Mouse (Mus musculus) liver, embryonic 12.5 days (tissue): Measurements from ENCODE around the gene Tada3. TPM values are rescaled to one million over a fixed set of nuclear protein-coding genes. Genes with fewer than 3 reads are reported as not detected.
A peak's percentile ranks its signal among the peaks of the same experiment; 100 is the strongest.

Experiments used
- ATAC-seq: fragments of 200-750 bp; cut with Nextera tagmentation; 2 replicates; pipeline ENCODE4 v1.8.0; 2017; ENCODE audit warnings: moderate number of reproducible peaks, mild to moderate bottlenecking, moderate library complexity
- H3K27ac ChIP-seq: fragments of 300-500 bp; sonication (generic); 2 replicates; pipeline ENCODE4 v1.5.1; 2016; ENCODE audit warnings: mild to moderate bottlenecking
- H3K27me3 ChIP-seq: fragments of 300-500 bp; sonication (generic); replicated peaks from 2 replicates; pipeline ENCODE4 v1.6.1; 2016; ENCODE audit warnings: mild to moderate bottlenecking, moderate library complexity
- H3K36me3 ChIP-seq: fragments of 300-500 bp; sonication (generic); 2 replicates; pipeline ENCODE4 v1.6.1; 2016; ENCODE audit warnings: mild to moderate bottlenecking, moderate library complexity
- H3K4me1 ChIP-seq: fragments of 300-500 bp; sonication (generic); 2 replicates; pipeline ENCODE4 v1.6.1; 2016
- H3K4me2 ChIP-seq: fragments of 300-500 bp; sonication (generic); 2 replicates; pipeline ENCODE4 v1.6.1; 2016; ENCODE audit warnings: mild to moderate bottlenecking, moderate library complexity
- H3K4me3 ChIP-seq: fragments of 300-500 bp; sonication (generic); 2 replicates; pipeline ENCODE4 v1.5.1; 2016; ENCODE audit warnings: mild to moderate bottlenecking, moderate library complexity
- H3K9ac ChIP-seq: fragments of 300-500 bp; sonication (generic); 2 replicates; pipeline ENCODE4 v1.6.1; 2016; ENCODE audit warnings: mild to moderate bottlenecking, moderate library complexity
- H3K9me3 ChIP-seq: fragments of 300-500 bp; sonication (generic); replicated peaks from 2 replicates; pipeline ENCODE4 v1.6.1; 2016; ENCODE audit warnings: mild to moderate bottlenecking, moderate library complexity
- WGBS: fragments of 180-500 bp; shearing (Covaris S2); methylation state at CpG from one replicate; pipeline ENCODE4 v1.1.7; 2016; ENCODE audit not compliant: insufficient replicate concordance; 5-methylcytosine and 5-hydroxymethylcytosine counted together
- polyA plus RNA-seq: library from polyadenylated mRNA; unstranded; fragments of >200 nt; fragmentation: Nextera tagmentation; extraction: Ambion mirVana; gene quantifications from 2 replicates; pipeline ENCODE4 v1.2.1, GENCODE M21; 2016

The Tada3 gene
- polyA plus RNA-seq = 29.2 and 33.3 TPM in 2 replicates

DNA sequence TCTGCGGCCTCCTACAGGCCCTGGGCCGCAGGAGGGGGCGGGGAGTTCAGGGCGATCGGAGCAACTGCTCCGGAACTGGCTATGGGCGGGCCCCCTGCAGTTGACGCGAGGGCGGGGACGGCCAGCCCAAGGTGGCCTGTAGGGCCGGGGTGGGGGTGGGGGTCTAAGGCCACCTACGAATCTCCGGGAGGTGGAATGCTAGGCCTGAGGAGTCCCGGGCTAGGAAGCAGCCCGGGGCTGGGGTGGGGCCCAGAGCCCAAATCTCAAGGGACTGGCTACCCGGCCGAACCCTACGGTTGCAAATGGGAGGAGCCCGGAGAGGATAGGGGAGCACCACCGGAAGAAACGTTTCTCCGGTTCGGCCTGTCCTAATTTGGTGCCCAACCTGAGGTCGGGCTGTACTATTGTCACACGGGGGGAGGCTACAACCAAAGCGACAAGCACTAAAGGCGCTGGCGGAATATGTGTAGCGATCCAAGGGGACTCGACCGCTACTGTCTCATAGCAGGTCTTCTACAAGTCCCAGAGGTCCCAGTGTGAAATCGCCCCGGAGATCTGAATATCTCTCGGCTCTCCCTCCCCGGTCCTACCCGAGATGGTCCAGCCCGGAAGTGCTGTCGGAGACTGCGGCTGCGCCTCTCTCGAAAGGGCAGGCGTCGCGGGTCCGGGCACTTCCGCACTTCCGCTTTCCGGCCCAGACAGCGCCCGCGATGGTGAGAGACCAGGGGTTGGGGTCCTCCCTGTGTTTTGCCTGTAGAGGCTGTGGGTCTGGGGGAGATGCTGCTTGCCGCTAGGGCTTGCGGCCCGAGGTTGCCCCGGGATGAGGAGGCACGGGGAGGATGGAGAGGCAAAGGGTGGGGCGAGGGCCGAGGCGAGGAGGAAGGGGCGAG is at the start of gene Tada3, which contains the start of gene Arpc4:
Gene Tada3 (minus strand): TSS at position 388 of the 890 bp plus-strand sequence.
Gene Arpc4 (plus strand): TSS at position 620 of the 890 bp plus-strand sequence.
- H3K4me1 ChIP-seq = peaks cover 71% of the 10 kb centered on the region
- peak within 1 kb of the TSS; percentile 93 for H3K9ac ChIP-seq
- no peaks in the 10 kb centered on the region for H3K27me3 ChIP-seq
- no peaks in the 10 kb centered on the region for H3K9me3 ChIP-seq
- under 1% methylated on average over 60 of the region's 61 CpGs for WGBS
- H3K36me3 ChIP-seq = peaks cover 59% of the 10 kb centered on the region
- H3K4me3 ChIP-seq = peak within 1 kb of the TSS; percentile 83
- H3K4me2 ChIP-seq = peak within 1 kb of the TSS; percentile 93
- peak within 1 kb of the TSS; percentile 97 for H3K27ac ChIP-seq
- peak; percentile 92 for ATAC-seq

DNA sequence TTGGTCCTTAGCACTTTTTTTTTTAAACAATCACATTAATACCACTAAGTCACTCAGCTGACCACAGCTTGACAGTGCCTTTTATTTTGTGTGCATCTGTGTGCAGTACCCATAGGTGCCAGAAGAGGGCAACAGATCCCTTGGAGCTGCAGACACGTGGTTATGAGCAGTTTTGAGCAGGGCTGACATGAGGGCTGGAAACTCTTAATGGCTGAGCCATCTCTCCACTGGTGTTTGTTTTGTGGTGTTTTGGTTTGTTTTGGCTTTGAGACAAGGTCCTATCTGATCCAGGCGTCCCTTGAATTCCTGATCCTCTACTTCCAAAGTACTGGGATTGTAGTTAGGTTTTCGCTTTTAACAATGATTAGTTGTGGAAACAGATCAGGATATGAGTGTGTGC is 49.7 kb upstream of the Tada3 start:
- no peak for ATAC-seq
- Histone ChIP-seq H3K27ac (no peak overlapping the region), H3K4me1 (no peaks in the 10 kb centered on the region), H3K4me3 (no peak overlapping the region), H3K27me3 (no peaks in the 10 kb centered on the region), H3K9ac (no peak overlapping the region), H3K4me2 (no peak overlapping the region), H3K9me3 (0 out of 2 replicates have a peak, but pooled peaks cover 5% of the 10 kb centered on the region), H3K36me3 (no peaks in the 10 kb centered on the region)
- 58% methylated on average over 3 of the region's 3 CpGs for WGBS

DNA sequence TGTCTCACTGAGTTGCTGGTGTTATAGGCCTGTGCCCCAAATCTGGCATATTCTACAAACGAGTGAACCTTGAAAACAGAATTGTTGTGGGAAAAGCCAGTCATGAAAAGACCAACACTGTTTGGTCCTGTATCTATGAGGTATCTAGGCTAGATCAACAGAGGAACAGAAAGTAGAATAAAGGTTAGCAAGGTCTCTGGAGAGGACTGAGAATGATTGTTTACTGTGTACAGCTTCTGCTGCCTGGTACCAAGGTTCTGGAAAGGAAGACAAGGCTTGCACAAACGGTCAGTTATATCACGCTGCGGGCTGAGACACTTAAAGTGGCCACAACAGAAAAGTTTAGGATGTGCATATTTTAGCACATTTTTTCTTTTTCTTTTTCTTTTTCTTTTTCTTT is 49.0 kb upstream of the Tada3 start:
- no peaks in the 10 kb centered on the region for H3K36me3 ChIP-seq
- no peak overlapping the region for H3K27ac ChIP-seq
- H3K27me3 ChIP-seq = no peaks in the 10 kb centered on the region
- H3K4me1 ChIP-seq = no peaks in the 10 kb centered on the region
- no peak for ATAC-seq
- no peak overlapping the region for H3K4me3 ChIP-seq
- no peak overlapping the region for H3K9ac ChIP-seq
- 82% methylated on average over 4 of the region's 4 CpGs for whole genome bisulfite sequencing
- no peak overlapping the region for H3K4me2 ChIP-seq
- 0 out of 2 replicates have a peak, but pooled peaks cover 5% of the 10 kb centered on the region for H3K9me3 ChIP-seq

DNA sequence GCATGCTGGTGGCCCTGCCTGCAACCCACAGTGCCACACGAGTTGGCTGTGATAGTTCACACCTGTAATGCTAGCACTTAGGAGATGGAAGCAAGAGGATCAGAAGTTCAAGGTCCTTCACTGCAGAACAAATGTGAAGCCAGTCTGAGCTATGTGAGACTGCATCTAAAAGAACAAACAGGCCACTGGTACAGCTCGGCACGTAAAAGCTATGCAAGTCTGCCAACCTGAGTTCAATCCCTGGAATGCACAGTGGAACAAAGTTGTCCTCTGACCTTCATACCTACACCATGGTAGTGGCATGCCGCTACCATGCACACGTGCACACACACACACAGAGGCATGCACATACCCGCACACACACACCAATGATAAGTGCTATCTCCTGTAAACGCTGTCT is 46.5 kb upstream of the Tada3 start:
- ATAC-seq = no peak
- H3K4me1 ChIP-seq = peaks cover 14% of the 10 kb centered on the region
- WGBS = 72% methylated on average over 7 of the region's 7 CpGs
- no peak overlapping the region for H3K4me3 ChIP-seq
- H3K4me2 ChIP-seq = no peak overlapping the region
- 0 out of 2 replicates have a peak, but pooled peaks cover 5% of the 10 kb centered on the region for H3K9me3 ChIP-seq
- H3K36me3 ChIP-seq = no peaks in the 10 kb centered on the region
- H3K27me3 ChIP-seq = no peaks in the 10 kb centered on the region
- no peak overlapping the region for H3K27ac ChIP-seq
- H3K9ac ChIP-seq = no peak overlapping the region

DNA sequence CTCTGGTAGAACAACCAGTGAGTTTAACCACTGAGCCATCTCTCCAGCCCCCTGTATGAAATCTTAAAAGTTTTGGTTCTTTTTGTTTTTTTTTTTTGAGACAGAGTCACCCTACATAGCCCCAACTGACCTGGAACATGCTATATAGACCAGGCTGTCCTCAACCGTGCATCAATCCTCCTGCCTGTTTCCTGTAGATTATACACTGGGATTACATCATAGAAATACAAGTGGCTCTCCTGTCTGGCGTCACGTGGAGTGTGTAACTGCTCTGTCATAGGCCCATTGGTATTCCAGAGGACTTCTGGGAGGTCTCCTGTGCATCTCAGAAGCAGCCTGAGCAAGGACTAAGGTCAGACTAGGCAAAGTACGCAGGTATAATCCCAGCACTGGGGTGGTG is 45.3 kb upstream of the Tada3 start:
- H3K27ac ChIP-seq = no peak overlapping the region
- no peak overlapping the region for H3K4me2 ChIP-seq
- peaks cover 21% of the 10 kb centered on the region for H3K4me1 ChIP-seq
- WGBS = 33% methylated on average over 4 of the region's 4 CpGs
- no peak overlapping the region for H3K4me3 ChIP-seq
- no peak for ATAC-seq
- no peaks in the 10 kb centered on the region for H3K27me3 ChIP-seq
- H3K36me3 ChIP-seq = no peaks in the 10 kb centered on the region
- 0 out of 2 replicates have a peak, but pooled peaks cover 5% of the 10 kb centered on the region for H3K9me3 ChIP-seq
- no peak overlapping the region for H3K9ac ChIP-seq

DNA sequence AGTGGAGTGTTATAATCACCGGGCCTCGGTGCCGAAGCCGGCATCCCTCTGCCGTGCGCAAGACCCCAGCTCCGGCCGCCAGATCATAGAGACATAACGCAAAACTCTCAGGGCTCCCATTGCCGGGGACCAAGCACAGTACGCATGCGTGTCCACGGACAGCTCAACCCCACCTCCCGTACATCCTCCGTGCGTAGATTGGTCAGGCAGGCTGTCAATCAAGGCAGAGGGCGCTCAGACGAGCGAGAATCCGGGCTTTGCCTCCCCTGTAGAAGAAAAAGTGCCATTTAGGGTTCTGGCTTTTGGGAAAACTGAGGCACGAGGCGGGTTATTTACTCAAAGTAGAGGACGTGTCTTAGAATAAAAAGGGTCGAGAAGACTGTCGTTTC is 41.5 kb upstream of the Tada3 start, which contains the start of gene Rpusd3:
Gene Rpusd3 (minus strand): TSS at position 142 of the 389 bp plus-strand sequence.
- H3K27ac ChIP-seq = peak within 1 kb of the TSS; percentile 20; the same call in 1 of the 2 replicates
- H3K36me3 ChIP-seq = peaks cover 23% of the 10 kb centered on the region
- H3K4me1 ChIP-seq = peaks cover 26% of the 10 kb centered on the region
- ATAC-seq = peak; percentile 97
- peak within 1 kb of the TSS; percentile 64 for H3K4me3 ChIP-seq
- no peaks in the 10 kb centered on the region for H3K9me3 ChIP-seq
- H3K4me2 ChIP-seq = peak within 1 kb of the TSS; percentile 86
- H3K27me3 ChIP-seq = no peaks in the 10 kb centered on the region
- H3K9ac ChIP-seq = peak within 1 kb of the TSS; percentile 75
- under 1% methylated on average over 25 of the region's 25 CpGs for WGBS

DNA sequence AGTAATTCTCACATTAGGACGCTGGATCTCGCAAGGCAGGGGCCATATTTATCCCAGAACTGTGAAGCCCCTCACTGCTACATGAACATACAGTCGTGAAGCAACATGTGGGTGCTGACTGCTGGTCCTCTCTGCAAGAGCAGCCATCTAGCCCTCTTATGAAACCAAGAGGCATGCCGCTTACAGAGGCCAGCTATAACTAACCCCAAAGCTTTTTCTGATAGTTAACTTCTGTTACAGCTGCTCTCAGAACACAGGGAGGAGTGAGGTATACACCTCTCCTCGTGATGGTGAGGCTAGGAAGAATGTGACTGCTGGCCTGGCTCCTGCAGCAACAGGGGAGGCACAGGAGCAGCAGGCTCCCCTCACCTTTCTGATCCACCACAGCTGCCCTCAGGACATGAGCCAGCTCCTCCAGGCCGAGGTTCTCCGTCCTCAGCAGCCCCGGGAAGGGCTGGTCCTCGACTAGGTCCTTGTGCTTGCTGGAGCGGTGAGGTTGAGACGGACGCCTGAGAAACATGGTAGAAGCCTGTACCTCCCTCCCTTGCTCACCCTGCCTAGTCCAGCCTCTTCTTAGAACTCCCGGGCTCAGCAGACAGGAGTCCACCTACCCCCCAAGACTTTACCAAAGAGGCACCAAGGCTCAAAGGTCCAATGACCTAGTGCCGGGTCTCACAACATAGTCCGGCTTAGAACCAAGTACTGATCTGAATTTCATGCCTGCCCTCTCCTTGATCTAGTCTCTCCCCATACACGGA is 40.9 kb upstream of the Tada3 start:
- Histone ChIP-seq H3K36me3 (peaks cover 23% of the 10 kb centered on the region), H3K9ac (peak overlapping the region; percentile 75), H3K27me3 (no peaks in the 10 kb centered on the region), H3K4me2 (peak overlapping the region; percentile 86), H3K4me1 (peaks cover 26% of the 10 kb centered on the region), H3K27ac (peak overlapping the region; percentile 20; the same call in 1 of the 2 replicates), H3K4me3 (peak overlapping the region; percentile 64), H3K9me3 (no peaks in the 10 kb centered on the region)
- 13% methylated on average over 16 of the region's 16 CpGs for WGBS
- ATAC-seq = peak; percentile 71

DNA sequence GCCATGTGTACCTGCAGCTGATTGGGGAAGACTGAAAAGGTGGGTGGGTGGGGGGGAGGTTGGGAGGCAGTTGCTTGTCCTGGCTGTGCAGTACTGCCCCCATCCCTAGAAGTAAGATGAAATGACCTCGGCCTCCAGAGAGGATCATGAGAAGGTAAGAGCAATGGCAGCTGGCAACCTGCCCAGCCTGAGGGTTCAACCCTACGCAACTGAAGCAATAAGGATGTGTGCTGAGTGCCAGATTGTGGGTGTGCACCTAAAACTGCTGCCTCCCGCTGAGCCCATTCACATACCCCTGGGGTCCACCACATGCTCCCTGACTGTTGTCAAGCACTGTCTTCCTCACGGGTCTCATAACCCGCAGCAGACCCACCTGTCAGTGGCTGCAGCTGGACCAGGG is 38.7 kb upstream of the Tada3 start:
- no peaks in the 10 kb centered on the region for H3K27me3 ChIP-seq
- ATAC-seq = no peak
- H3K4me3 ChIP-seq = no peak overlapping the region
- H3K4me2 ChIP-seq = no peak overlapping the region
- peaks cover 23% of the 10 kb centered on the region for H3K36me3 ChIP-seq
- no peak overlapping the region for H3K9ac ChIP-seq
- 83% methylated on average over 5 of the region's 5 CpGs for WGBS
- no peaks in the 10 kb centered on the region for H3K9me3 ChIP-seq
- H3K27ac ChIP-seq = no peak overlapping the region
- H3K4me1 ChIP-seq = peaks cover 26% of the 10 kb centered on the region

DNA sequence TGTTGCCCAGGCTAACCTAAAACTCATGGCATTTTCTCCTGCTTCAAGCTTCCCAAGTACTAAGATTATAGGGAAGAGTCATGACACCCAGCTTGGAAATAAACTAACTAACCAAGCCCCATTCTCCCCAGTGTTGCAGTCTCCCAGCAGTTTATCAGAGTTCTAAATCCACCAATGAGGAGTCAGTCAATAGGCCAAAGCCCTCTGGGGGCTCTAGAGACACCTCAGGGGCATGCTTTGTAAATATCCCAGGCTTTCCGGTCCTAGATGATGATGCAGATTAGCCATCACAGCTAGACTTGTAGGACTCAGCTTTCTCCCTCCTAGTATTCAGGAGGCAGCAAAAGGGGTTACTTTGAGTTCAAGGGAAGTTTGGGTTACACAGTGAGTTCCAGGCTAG is 32.3 kb upstream of the Tada3 start:
- H3K27me3 ChIP-seq = no peaks in the 10 kb centered on the region
- H3K27ac ChIP-seq = no peak overlapping the region
- H3K4me2 ChIP-seq = no peak overlapping the region
- H3K9me3 ChIP-seq = no peaks in the 10 kb centered on the region
- H3K9ac ChIP-seq = no peak overlapping the region
- ATAC-seq = no peak
- H3K4me1 ChIP-seq = peaks cover under 1% of the 10 kb centered on the region; the same call in 1 of the 2 replicates
- H3K36me3 ChIP-seq = peaks cover 23% of the 10 kb centered on the region
- H3K4me3 ChIP-seq = no peak overlapping the region
- whole genome bisulfite sequencing = 58% methylated on average over 1 of the region's 1 CpGs

DNA sequence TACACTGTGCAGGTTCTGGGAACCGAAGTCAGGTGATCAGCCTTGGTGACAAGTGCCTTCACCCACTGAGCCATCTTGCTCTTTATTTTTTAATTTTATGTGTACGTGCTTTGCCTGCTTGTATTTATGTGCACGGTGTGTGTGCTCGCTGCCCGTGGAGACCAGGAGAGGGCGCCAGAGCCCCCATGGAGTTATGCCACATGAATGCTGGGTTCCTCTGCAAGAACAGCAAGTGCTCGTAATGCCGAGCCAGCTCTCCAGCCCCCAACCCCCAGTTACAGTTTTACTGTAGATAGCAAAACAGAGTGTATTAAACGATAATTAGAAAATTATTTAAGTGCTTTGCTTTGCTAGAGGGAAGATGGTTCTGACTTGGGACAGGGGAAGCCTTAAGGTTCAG is 29.0 kb upstream of the Tada3 start:
- H3K9ac ChIP-seq = no peak overlapping the region
- no peaks in the 10 kb centered on the region for H3K9me3 ChIP-seq
- H3K36me3 ChIP-seq = peaks cover 19% of the 10 kb centered on the region
- H3K27me3 ChIP-seq = no peaks in the 10 kb centered on the region
- H3K4me2 ChIP-seq = no peak overlapping the region
- WGBS = 71% methylated on average over 9 of the region's 9 CpGs
- no peak overlapping the region for H3K4me3 ChIP-seq
- no peak for ATAC-seq
- no peak overlapping the region for H3K27ac ChIP-seq
- peaks cover 3% of the 10 kb centered on the region; the same call in 1 of the 2 replicates for H3K4me1 ChIP-seq

DNA sequence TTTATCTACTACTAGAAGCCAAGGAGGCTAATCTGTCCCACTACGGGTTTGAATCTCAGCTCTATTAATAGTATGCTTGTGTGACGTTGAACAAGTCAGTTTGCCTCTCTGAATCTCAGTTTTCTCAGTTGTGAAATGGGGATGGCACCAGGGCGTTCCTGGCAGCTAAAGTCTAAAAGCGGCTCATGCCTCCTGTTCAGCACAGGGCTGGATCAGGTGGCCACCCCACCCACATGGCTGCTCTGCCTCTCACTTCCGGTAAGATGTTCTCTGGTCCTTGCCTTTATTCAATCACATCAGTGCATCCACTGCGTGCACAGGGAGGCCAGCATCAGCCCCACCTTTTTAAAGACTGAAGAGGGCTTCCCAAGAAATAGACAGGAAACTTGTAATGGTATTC is 27.8 kb upstream of the Tada3 start:
- no peaks in the 10 kb centered on the region for H3K27me3 ChIP-seq
- H3K9me3 ChIP-seq = no peaks in the 10 kb centered on the region
- no peak overlapping the region for H3K4me2 ChIP-seq
- ATAC-seq = no peak
- peaks cover 19% of the 10 kb centered on the region for H3K36me3 ChIP-seq
- H3K4me3 ChIP-seq = no peak overlapping the region
- H3K27ac ChIP-seq = no peak overlapping the region
- 65% methylated on average over 6 of the region's 6 CpGs for WGBS
- peaks cover 3% of the 10 kb centered on the region; the same call in 1 of the 2 replicates for H3K4me1 ChIP-seq
- H3K9ac ChIP-seq = no peak overlapping the region
